Mouse (Mus musculus) heart, embryonic 13.5 days (tissue): Measurements from ENCODE around the gene Txnrd1. TPM values are rescaled to one million over a fixed set of nuclear protein-coding genes. Genes with fewer than 3 reads are reported as not detected.

Source experiments
- ATAC-seq: fragments of 200-750 bp; cut with Nextera tagmentation; 2 replicates; pipeline ENCODE4 v1.8.0; 2017; ENCODE audit warnings: moderate TSS enrichment; ENCODE audit not compliant: insufficient number of reproducible peaks, low FRiP score, low TSS enrichment; ENCODE audit errors: extremely low read depth
- H3K27ac ChIP-seq: fragments of 300-500 bp; sonication (generic); replicated peaks from 2 replicates; pipeline ENCODE4 v1.5.1; 2015; ENCODE audit warnings: moderate library complexity, mild to moderate bottlenecking, inconsistent platforms
- H3K27me3 ChIP-seq: fragments of 300-500 bp; sonication (generic); replicated peaks from 2 replicates; pipeline ENCODE4 v1.6.1; 2015; ENCODE audit warnings: mild to moderate bottlenecking, inconsistent platforms
- H3K36me3 ChIP-seq: fragments of 300-500 bp; sonication (generic); 2 replicates; pipeline ENCODE4 v1.6.1; 2015; ENCODE audit warnings: mild to moderate bottlenecking, inconsistent platforms
- H3K4me1 ChIP-seq: fragments of 300-500 bp; sonication (generic); 2 replicates; pipeline ENCODE4 v1.6.1; 2015; ENCODE audit warnings: inconsistent platforms
- H3K4me2 ChIP-seq: fragments of 300-500 bp; sonication (generic); 2 replicates; pipeline ENCODE4 v1.6.1; 2015; ENCODE audit warnings: inconsistent platforms, mild to moderate bottlenecking, moderate library complexity
- H3K4me3 ChIP-seq: fragments of 300-500 bp; sonication (generic); 2 replicates; pipeline ENCODE4 v1.5.1; 2015; ENCODE audit warnings: moderate library complexity, mild to moderate bottlenecking, inconsistent platforms
- H3K9ac ChIP-seq: fragments of 300-500 bp; sonication (generic); 2 replicates; pipeline ENCODE4 v1.6.1; 2015; ENCODE audit warnings: inconsistent platforms, mild to moderate bottlenecking, moderate library complexity
- H3K9me3 ChIP-seq: fragments of 300-500 bp; sonication (generic); 2 replicates; pipeline ENCODE4 v1.6.1; 2016; ENCODE audit warnings: inconsistent platforms
- WGBS: fragments of 180-500 bp; shearing (Covaris S2); methylation state at CpG from one replicate; pipeline ENCODE4 v1.1.7; 2015; ENCODE audit warnings: mixed read lengths; 5-methylcytosine and 5-hydroxymethylcytosine counted together
- polyA plus RNA-seq: library from polyadenylated mRNA; unstranded; fragments of >200 nt; fragmentation: Nextera tagmentation; extraction: Ambion mirVana; gene quantifications from 2 replicates; pipeline ENCODE4 v1.2.1, GENCODE M21; 2015

Txnrd1 gene
- polyA plus RNA-seq, 1 experiment from 2014 or later = 65.3 TPM

- peak overlapping the region; percentile 14 for H3K4me2 ChIP-seq
- H3K9me3 ChIP-seq = no peaks in the 10 kb centered on the region
- ATAC-seq = no peak
- no peak overlapping the region for H3K9ac ChIP-seq
- H3K27me3 ChIP-seq = no peaks in the 10 kb centered on the region
- H3K4me3 ChIP-seq = no peak overlapping the region
- WGBS = 27% methylated on average over 7 of the region's 7 CpGs
- H3K4me1 ChIP-seq = peaks cover 61% of the 10 kb centered on the region
- peak overlapping the region; percentile 60 for H3K27ac ChIP-seq
- H3K36me3 ChIP-seq = peaks cover 47% of the 10 kb centered on the region
Measured at GRCm38 (mm10) chr10:82898893-82899292, 65.1 kb downstream of the Txnrd1 start.

GRCm38 (mm10) chr10:82899810-82900421, 66.2 kb downstream of the Txnrd1 start:
- peak; percentile 39; the same call in 1 of the 2 replicates for ATAC-seq

GRCm38 (mm10) chr10:82900546-82900945, 66.8 kb downstream of the Txnrd1 start:
- H3K27ac ChIP-seq = peak overlapping the region; percentile 55
- 0 out of 2 replicates have a peak overlapping the region, but pooled peaks have one; percentile 14 for H3K4me3 ChIP-seq
- 0 out of 2 replicates have a peak overlapping the region, but pooled peaks have one; percentile 12 for H3K9ac ChIP-seq
- no peaks in the 10 kb centered on the region for H3K27me3 ChIP-seq
- H3K4me2 ChIP-seq = peak overlapping the region; percentile 47
- ATAC-seq = no peak
- 31% methylated on average over 7 of the region's 7 CpGs for WGBS
- H3K9me3 ChIP-seq = no peaks in the 10 kb centered on the region
- H3K4me1 ChIP-seq = peaks cover 45% of the 10 kb centered on the region
- H3K36me3 ChIP-seq = peaks cover 32% of the 10 kb centered on the region

More at GRCm38 (mm10) chr10:82899810-82900421, 66.2 kb downstream of the Txnrd1 start:
- Histone ChIP-seq H3K36me3 (peaks cover 38% of the 10 kb centered on the region), H3K4me2 (peak overlapping the region; percentile 47), H3K4me3 (peak overlapping the region; percentile 14; the same call in 1 of the 2 replicates), H3K4me1 (peaks cover 51% of the 10 kb centered on the region), H3K27me3 (no peaks in the 10 kb centered on the region), H3K9ac (no peak overlapping the region), H3K9me3 (no peaks in the 10 kb centered on the region), H3K27ac (peak overlapping the region; percentile 55; the same call in 1 of the 2 replicates)
- WGBS = 40% methylated on average over 16 of the region's 16 CpGs

- peaks cover 42% of the 10 kb centered on the region for H3K4me1 ChIP-seq
- WGBS = 4% methylated on average over 7 of the region's 7 CpGs
- H3K27me3 ChIP-seq = peaks cover 4% of the 10 kb centered on the region; the same call in 1 of the 2 replicates
- H3K9ac ChIP-seq = no peak overlapping the region
- no peak overlapping the region for H3K4me2 ChIP-seq
- H3K27ac ChIP-seq = no peak overlapping the region
- no peaks in the 10 kb centered on the region for H3K9me3 ChIP-seq
- no peak overlapping the region for H3K4me3 ChIP-seq
- ATAC-seq = peak; percentile 29; the same call in 1 of the 2 replicates
- peaks cover 23% of the 10 kb centered on the region for H3K36me3 ChIP-seq
Measured at GRCm38 (mm10) chr10:82901436-82901835, 67.7 kb downstream of the Txnrd1 start.

- H3K36me3 ChIP-seq = no peaks in the 10 kb centered on the region
- peak overlapping the region; percentile 33; the same call in 1 of the 2 replicates for H3K4me2 ChIP-seq
- peaks cover 11% of the 10 kb centered on the region for H3K4me1 ChIP-seq
- no peaks in the 10 kb centered on the region for H3K9me3 ChIP-seq
- no peak for ATAC-seq
- no peak overlapping the region for H3K9ac ChIP-seq
- H3K27ac ChIP-seq = no peak overlapping the region
- H3K27me3 ChIP-seq = peaks cover 25% of the 10 kb centered on the region; the same call in 1 of the 2 replicates
- 61% methylated on average over 7 of the region's 7 CpGs for WGBS
- H3K4me3 ChIP-seq = no peak overlapping the region
Measured at GRCm38 (mm10) chr10:82908526-82908925, 74.8 kb downstream of the Txnrd1 start.

GRCm38 (mm10) chr10:82909382-82909781, 75.6 kb downstream of the Txnrd1 start:
- Histone ChIP-seq H3K9ac (no peak overlapping the region), H3K4me3 (0 out of 2 replicates have a peak overlapping the region, but pooled peaks have one; percentile 16), H3K27ac (no peak overlapping the region), H3K36me3 (no peaks in the 10 kb centered on the region), H3K4me1 (peaks cover 9% of the 10 kb centered on the region), H3K27me3 (peaks cover 25% of the 10 kb centered on the region; the same call in 1 of the 2 replicates), H3K4me2 (peak overlapping the region; percentile 36), H3K9me3 (no peaks in the 10 kb centered on the region)
- 18% methylated on average over 9 of the region's 9 CpGs for WGBS
- ATAC-seq = no peak

DNA sequence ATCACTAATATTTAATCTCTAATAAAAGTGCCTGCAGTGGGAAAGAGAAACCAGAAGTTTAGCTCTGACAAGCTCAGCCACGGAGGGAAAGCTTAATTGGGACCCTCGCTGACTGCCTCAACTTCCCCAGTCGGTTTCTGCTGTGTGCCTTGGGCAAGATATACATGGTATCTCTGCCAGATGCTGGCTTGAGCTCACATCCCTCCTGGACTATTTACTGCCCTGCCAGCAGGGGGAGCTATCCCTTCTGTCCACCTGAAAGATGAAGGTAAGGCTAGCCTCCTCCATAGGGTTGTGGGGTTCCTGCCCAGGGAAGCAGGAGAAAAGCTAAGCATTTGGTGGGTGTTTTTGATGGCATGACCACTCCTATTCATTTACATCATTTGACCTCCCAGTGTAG, 76.4 kb downstream of the Txnrd1 start:
- no peaks in the 10 kb centered on the region for H3K9me3 ChIP-seq
- WGBS = 67% methylated on average over 3 of the region's 3 CpGs
- no peak for ATAC-seq
- H3K9ac ChIP-seq = no peak overlapping the region
- H3K4me2 ChIP-seq = no peak overlapping the region
- no peaks in the 10 kb centered on the region for H3K36me3 ChIP-seq
- peaks cover 25% of the 10 kb centered on the region; the same call in 1 of the 2 replicates for H3K27me3 ChIP-seq
- H3K27ac ChIP-seq = no peak overlapping the region
- peaks cover 9% of the 10 kb centered on the region for H3K4me1 ChIP-seq
- no peak overlapping the region for H3K4me3 ChIP-seq

DNA sequence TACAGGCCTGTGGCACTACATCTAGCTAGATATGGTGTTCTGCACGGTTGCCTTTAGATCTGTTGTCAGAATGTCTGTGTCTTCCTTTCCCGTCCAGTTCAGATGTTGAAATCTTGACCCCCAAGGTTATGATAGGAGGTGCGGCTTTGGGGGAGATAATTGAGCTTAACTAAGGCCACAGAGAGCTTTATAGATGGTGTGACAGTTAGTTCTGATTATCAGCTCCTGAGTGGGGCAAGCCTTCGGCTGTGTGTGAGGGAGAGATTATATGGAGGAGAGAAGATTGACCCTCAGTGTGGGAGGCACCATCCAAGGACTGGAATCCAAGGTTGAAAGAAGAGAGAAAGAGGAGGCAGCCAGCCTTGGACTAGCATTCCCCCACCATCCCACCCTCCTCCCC, 79.5 kb downstream of the Txnrd1 start:
- H3K4me3 ChIP-seq = no peak overlapping the region
- H3K27ac ChIP-seq = no peak overlapping the region
- no peaks in the 10 kb centered on the region for H3K9me3 ChIP-seq
- H3K4me1 ChIP-seq = peaks cover 9% of the 10 kb centered on the region
- no peak overlapping the region for H3K4me2 ChIP-seq
- peaks cover 12% of the 10 kb centered on the region; the same call in 1 of the 2 replicates for H3K27me3 ChIP-seq
- WGBS = 43% methylated on average over 4 of the region's 4 CpGs
- H3K9ac ChIP-seq = no peak overlapping the region
- H3K36me3 ChIP-seq = no peaks in the 10 kb centered on the region
- ATAC-seq = no peak

DNA sequence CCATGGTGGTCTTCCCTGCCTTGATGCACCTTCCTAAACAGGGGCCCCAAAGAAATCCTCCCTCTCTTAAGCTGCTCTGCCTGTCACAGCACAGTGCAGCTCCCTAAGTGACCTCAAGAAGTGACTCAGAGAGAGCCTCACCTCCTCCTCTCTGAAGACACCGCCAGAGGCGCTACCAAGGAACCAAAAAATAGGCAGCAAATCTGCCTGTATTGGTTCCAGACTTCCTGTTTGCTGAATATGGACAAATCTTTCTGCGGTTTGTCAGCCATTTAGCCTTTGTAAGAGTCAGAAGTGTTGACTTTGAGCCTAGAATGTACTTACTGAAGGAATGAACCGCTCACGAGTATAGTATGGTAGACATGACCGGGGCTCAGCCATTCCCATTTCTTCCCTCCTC, 80.0 kb downstream of the Txnrd1 start:
- peaks cover 12% of the 10 kb centered on the region; the same call in 1 of the 2 replicates for H3K27me3 ChIP-seq
- H3K4me3 ChIP-seq = no peak overlapping the region
- H3K4me1 ChIP-seq = peaks cover 8% of the 10 kb centered on the region
- H3K9me3 ChIP-seq = no peaks in the 10 kb centered on the region
- ATAC-seq = no peak
- WGBS = 84% methylated on average over 6 of the region's 6 CpGs
- no peak overlapping the region for H3K9ac ChIP-seq
- no peak overlapping the region for H3K4me2 ChIP-seq
- no peak overlapping the region for H3K27ac ChIP-seq
- no peaks in the 10 kb centered on the region for H3K36me3 ChIP-seq

GRCm38 (mm10) chr10:82918675-82919074, 84.9 kb downstream of the Txnrd1 start:
- WGBS = 71% methylated on average over 2 of the region's 2 CpGs

DNA sequence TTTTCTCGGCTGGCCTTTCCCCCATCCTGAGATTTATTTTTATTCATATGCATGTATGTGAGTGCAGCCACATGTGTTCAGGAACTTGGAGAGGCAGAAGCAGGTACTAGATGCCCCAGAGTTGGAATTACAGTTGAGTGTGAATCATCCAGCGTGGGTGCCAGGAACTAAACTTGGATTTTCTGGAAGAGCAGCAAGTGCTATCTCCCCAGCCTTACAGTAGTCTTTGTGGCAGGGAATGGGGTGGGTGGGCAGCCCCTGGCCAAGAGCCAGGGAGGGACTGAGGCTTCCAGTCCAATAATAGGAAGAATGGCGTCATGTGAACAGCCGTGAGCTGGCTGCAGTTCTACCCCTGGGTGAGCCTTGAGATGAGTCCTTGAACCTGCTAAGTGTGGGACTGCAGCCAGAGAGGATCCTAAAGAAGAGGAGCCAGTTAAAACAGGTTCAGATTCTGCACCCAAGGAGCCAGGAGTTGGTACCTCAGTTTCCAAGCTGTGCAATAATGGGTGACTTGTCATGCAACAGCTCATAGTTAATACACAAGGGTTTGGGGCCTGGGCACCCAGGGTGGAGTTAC, 85.7 kb downstream of the Txnrd1 start:
- H3K9ac ChIP-seq = no peak overlapping the region
- peaks cover 17% of the 10 kb centered on the region for H3K4me1 ChIP-seq
- no peak overlapping the region for H3K4me2 ChIP-seq
- H3K9me3 ChIP-seq = no peaks in the 10 kb centered on the region
- H3K27ac ChIP-seq = no peak overlapping the region
- 77% methylated on average over 4 of the region's 4 CpGs for WGBS
- ATAC-seq = no peak
- H3K4me3 ChIP-seq = no peak overlapping the region
- H3K36me3 ChIP-seq = no peaks in the 10 kb centered on the region
- no peaks in the 10 kb centered on the region for H3K27me3 ChIP-seq

More at GRCm38 (mm10) chr10:82918675-82919074, 84.9 kb downstream of the Txnrd1 start:
- ATAC-seq = no peak
- Histone ChIP-seq H3K4me3 (no peak overlapping the region), H3K27ac (no peak overlapping the region), H3K9me3 (no peaks in the 10 kb centered on the region), H3K4me1 (peaks cover 16% of the 10 kb centered on the region), H3K36me3 (no peaks in the 10 kb centered on the region), H3K27me3 (no peaks in the 10 kb centered on the region), H3K9ac (no peak overlapping the region), H3K4me2 (no peak overlapping the region)
